Mouse (Mus musculus) intestine, embryonic 16.5 days (tissue): ENCODE data around the gene Cyp4b1. TPM values are rescaled to one million over a fixed set of nuclear protein-coding genes. Genes with fewer than 3 reads are reported as not detected.
"Not testable (repeated sequence)": the region's sequence is repeated elsewhere in the genome, so short reads cannot be mapped to it uniquely, and the experiment has no call there.

Experiments used
- ATAC-seq: fragments of 200-750 bp; cut with Nextera tagmentation; 2 replicates; pipeline ENCODE4 v1.8.0; 2017; ENCODE audit warnings: moderate TSS enrichment, moderate library complexity
- H3K27ac ChIP-seq: fragments of 300-500 bp; sonication (generic); 2 replicates; pipeline ENCODE4 v1.5.1; 2014; ENCODE audit warnings: mild to moderate bottlenecking, low read length
- H3K27me3 ChIP-seq: fragments of 300-500 bp; sonication (generic); replicated peaks from 2 replicates; pipeline ENCODE4 v1.6.1; 2014; ENCODE audit warnings: low read length, control low read depth, mixed read lengths; ENCODE audit not compliant: control insufficient read depth, insufficient read depth
- H3K36me3 ChIP-seq: fragments of 300-500 bp; sonication (generic); 2 replicates; pipeline ENCODE4 v1.6.1; 2014; ENCODE audit warnings: low read length, control low read depth; ENCODE audit not compliant: control insufficient read depth, insufficient read depth
- H3K4me1 ChIP-seq: fragments of 300-500 bp; sonication (generic); 2 replicates; pipeline ENCODE4 v1.6.1; 2014; ENCODE audit warnings: low read length, control low read depth, mixed read lengths; ENCODE audit not compliant: control insufficient read depth, insufficient read depth
- H3K4me2 ChIP-seq: fragments of 300-500 bp; sonication (generic); 2 replicates; pipeline ENCODE4 v1.6.1; 2014; ENCODE audit warnings: low read depth, low read length, control low read depth
- H3K4me3 ChIP-seq: fragments of 300-500 bp; sonication (generic); 2 replicates; pipeline ENCODE4 v1.5.1; 2014; ENCODE audit warnings: mild to moderate bottlenecking, low read length
- H3K9ac ChIP-seq: fragments of 300-500 bp; sonication (generic); 2 replicates; pipeline ENCODE4 v1.6.1; 2014; ENCODE audit warnings: low read depth, low read length
- H3K9me3 ChIP-seq: fragments of 300-500 bp; sonication (generic); 2 replicates; pipeline ENCODE4 v1.6.1; 2016; ENCODE audit warnings: low read length, control low read depth; ENCODE audit not compliant: control insufficient read depth
- WGBS: fragments of 180-500 bp; shearing (Covaris S2); extraction: QIAGEN DNeasy Blood & Tissue Kit; methylation state at CpG from one replicate; pipeline ENCODE4 v1.1.7; 2014; 5-methylcytosine and 5-hydroxymethylcytosine counted together
- polyA plus RNA-seq: library from polyadenylated mRNA; unstranded; fragments of >200 nt; fragmentation: Nextera tagmentation; extraction: Ambion mirVana; gene quantifications from 2 replicates; pipeline ENCODE4 v1.2.1, GENCODE M21; 2015

Gene Cyp4b1
- 2.1 and 2.4 TPM in 2 replicates for polyA plus RNA-seq

DNA sequence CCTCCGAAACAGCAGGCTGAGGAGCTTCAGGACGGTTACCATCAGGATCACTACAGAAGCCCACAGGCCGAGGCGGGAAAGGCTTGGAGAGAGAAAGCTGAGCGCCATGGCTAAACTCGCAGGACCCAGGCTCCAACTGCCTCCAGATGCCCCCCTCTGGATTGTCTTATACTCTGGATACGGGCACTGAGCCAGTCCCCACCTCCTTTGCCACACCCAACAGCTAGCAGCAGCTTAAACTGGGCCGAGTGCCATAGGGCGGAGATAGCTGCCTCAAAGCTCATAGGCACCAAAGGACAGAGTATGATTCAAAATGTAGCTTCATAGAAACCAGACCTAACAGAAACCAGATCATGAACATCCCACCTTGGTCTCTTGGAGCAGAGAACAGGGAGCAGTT lies at the start of gene Cyp4b1:
Gene Cyp4b1, minus strand, starts transcription at position 144 of the 400 bp plus-strand sequence.
- no peaks in the 10 kb centered on the region for H3K36me3 ChIP-seq
- no peaks in the 10 kb centered on the region for H3K9me3 ChIP-seq
- H3K9ac ChIP-seq: no peak within 1 kb of the TSS
- no peaks in the 10 kb centered on the region for H3K4me1 ChIP-seq
- H3K4me2 ChIP-seq: no peak within 1 kb of the TSS
- ATAC-seq: peak; percentile 78
- 72% methylated on average over 9 of the region's 9 CpGs for WGBS
- no peak within 1 kb of the TSS for H3K27ac ChIP-seq
- H3K27me3 ChIP-seq: no peaks in the 10 kb centered on the region
- no peak within 1 kb of the TSS for H3K4me3 ChIP-seq

DNA sequence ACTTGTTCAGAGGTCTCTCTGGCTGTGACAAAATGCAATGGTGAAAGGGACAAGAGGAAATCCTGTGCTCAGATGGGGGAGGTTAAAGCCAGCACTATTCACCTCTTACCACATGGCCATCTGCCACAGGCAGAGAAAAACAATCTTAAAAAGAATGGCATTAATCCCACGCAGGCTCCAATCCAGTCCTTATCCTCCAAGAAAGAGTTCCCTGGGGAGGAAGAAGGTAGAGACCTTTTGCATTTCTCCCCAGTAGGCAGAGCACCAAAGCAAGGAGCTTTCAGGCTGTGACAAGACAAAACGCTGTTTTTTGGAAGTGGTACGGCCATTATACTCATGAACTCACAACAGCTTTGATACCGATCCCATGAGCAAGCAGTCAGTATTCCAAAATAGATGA lies 38.8 kb upstream of the Cyp4b1 start:
- 60% methylated on average over 4 of the region's 4 CpGs for WGBS
- Histone ChIP-seq H3K4me2 (no peak overlapping the region), H3K36me3 (no peaks in the 10 kb centered on the region), H3K27me3 (no peaks in the 10 kb centered on the region), H3K9me3 (no peaks in the 10 kb centered on the region), H3K4me1 (no peaks in the 10 kb centered on the region), H3K9ac (no peak overlapping the region), H3K27ac (no peak overlapping the region), H3K4me3 (no peak overlapping the region)
- ATAC-seq: no peak

- no peak overlapping the region for H3K27ac ChIP-seq
- H3K4me3 ChIP-seq: no peak overlapping the region
- H3K27me3 ChIP-seq: no peaks in the 10 kb centered on the region
- H3K36me3 ChIP-seq: no peaks in the 10 kb centered on the region
- no peak overlapping the region for H3K9ac ChIP-seq
- H3K4me1 ChIP-seq: no peaks in the 10 kb centered on the region
- no peaks in the 10 kb centered on the region for H3K9me3 ChIP-seq
- peak; percentile 77 for ATAC-seq
- no peak overlapping the region for H3K4me2 ChIP-seq
Observed at GRCm38 (mm10) chr4:115659190-115659589, 11.7 kb upstream of the Cyp4b1 start.

DNA sequence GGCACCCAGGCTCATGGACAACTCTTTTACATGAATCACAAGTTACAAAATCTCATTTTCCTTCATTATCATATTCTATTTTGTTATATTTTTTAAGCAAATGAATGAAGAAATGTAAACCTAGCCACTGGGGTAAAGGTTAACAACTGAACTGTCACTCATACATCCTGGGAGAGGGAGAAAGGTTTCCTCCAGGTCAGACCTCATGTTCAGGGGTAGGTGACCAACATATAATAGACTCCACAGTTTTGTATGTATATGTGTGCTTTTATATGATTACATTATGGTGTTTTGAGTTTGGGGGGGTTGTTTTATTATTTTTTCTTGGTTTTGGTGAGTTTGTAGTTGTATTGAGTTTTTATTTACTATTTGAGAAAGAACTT lies 10.3 kb upstream of the Cyp4b1 start:
- H3K27me3 ChIP-seq: no peaks in the 10 kb centered on the region
- peak; percentile 23; the same call in 1 of the 2 replicates for ATAC-seq
- no peaks in the 10 kb centered on the region for H3K9me3 ChIP-seq
- H3K4me2 ChIP-seq: no peak overlapping the region
- H3K4me1 ChIP-seq: no peaks in the 10 kb centered on the region
- no peaks in the 10 kb centered on the region for H3K36me3 ChIP-seq
- no peak overlapping the region for H3K9ac ChIP-seq
- no peak overlapping the region for H3K4me3 ChIP-seq
- H3K27ac ChIP-seq: no peak overlapping the region

GRCm38 (mm10) chr4:115657104-115657866 lies 9.8 kb upstream of the Cyp4b1 start:
- Histone ChIP-seq H3K4me1 (no peaks in the 10 kb centered on the region), H3K4me2 (peak overlapping the region; percentile 93), H3K9ac (peak overlapping the region; percentile 68), H3K4me3 (peak overlapping the region; percentile 52), H3K27ac (no peak overlapping the region; the same call in 1 of the 2 replicates), H3K36me3 (no peaks in the 10 kb centered on the region), H3K27me3 (no peaks in the 10 kb centered on the region), H3K9me3 (no peaks in the 10 kb centered on the region)
- ATAC-seq: peak; percentile 88
- 1% methylated on average over 34 of the region's 34 CpGs for WGBS

GRCm38 (mm10) chr4:115656535-115656922 lies 9.0 kb upstream of the Cyp4b1 start:
- not testable (repeated sequence) for H3K9ac ChIP-seq, H3K4me1 ChIP-seq, H3K9me3 ChIP-seq, H3K36me3 ChIP-seq, H3K4me2 ChIP-seq, H3K27ac ChIP-seq, ATAC-seq, H3K4me3 ChIP-seq, H3K27me3 ChIP-seq
- 76% methylated on average over 1 of the region's 1 CpGs for WGBS

GRCm38 (mm10) chr4:115655841-115656534 lies 8.5 kb upstream of the Cyp4b1 start:
- H3K27ac ChIP-seq, H3K4me1 ChIP-seq, H3K9me3 ChIP-seq, H3K4me2 ChIP-seq, ATAC-seq, H3K27me3 ChIP-seq, H3K4me3 ChIP-seq, H3K9ac ChIP-seq, H3K36me3 ChIP-seq: not testable (repeated sequence)
- WGBS: 67% methylated on average over 7 of the region's 7 CpGs

GRCm38 (mm10) chr4:115650866-115651265 lies 3.3 kb upstream of the Cyp4b1 start:
- ATAC-seq: no peak
- Histone ChIP-seq H3K9ac (no peak overlapping the region), H3K4me1 (no peaks in the 10 kb centered on the region), H3K27ac (no peak overlapping the region), H3K4me3 (no peak overlapping the region), H3K4me2 (no peak overlapping the region), H3K27me3 (no peaks in the 10 kb centered on the region), H3K36me3 (no peaks in the 10 kb centered on the region), H3K9me3 (no peaks in the 10 kb centered on the region)
- 85% methylated on average over 5 of the region's 5 CpGs for WGBS

DNA sequence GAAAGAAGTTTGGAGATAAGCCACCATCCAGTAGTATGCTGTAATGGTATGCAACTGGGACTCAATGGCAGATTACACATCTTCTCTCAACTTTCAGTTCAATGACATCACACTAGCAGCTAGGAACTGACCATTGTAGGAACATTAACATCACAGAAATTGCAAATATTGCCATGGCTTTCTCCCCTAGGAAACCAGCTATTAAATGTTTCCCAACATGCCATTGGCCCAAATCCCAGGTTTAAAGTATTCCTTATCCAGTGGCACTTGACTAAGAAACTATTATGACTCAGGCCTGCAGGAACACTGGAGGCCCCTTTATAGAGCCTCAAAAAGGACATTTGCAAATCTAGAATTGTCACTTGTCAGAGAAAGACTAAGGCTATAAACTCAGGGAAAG lies 1.8 kb upstream of the Cyp4b1 start:
- Histone ChIP-seq H3K9me3 (no peaks in the 10 kb centered on the region), H3K27ac (no peak overlapping the region), H3K27me3 (no peaks in the 10 kb centered on the region), H3K4me2 (no peak overlapping the region), H3K36me3 (no peaks in the 10 kb centered on the region), H3K4me3 (no peak overlapping the region), H3K4me1 (no peaks in the 10 kb centered on the region), H3K9ac (no peak overlapping the region)
- ATAC-seq: no peak
